In genomic region chr16:17803675-17804448, GRCm38 (mm10) we compare ENCODE assay signal across 9 mouse cellular contexts. TPM values are rescaled to one million over a fixed set of nuclear protein-coding genes. Genes with fewer than 3 reads are reported as not detected.
DNase-seq lines count a peak whose midpoint lies in the region; ATAC-seq lines count a peak whose summit lies in the region.
"Had no signal": no experiment of that assay in that cellular context is flagged by ENCODE, and none has a peak within 500 bp of the region (broad histone marks: within the 10 kb centered on the region; RNA-seq: fewer than 3 reads in every experiment).

No protein-coding gene starts in this region.

- peak overlapping the region; percentile 62 for H3K4me2 ChIP-seq in kidney, embryonic 16.5 days (replicated peaks; ENCODE audit: low read depth, low read length)
- peak overlapping the region; percentile 50 for H3K4me2 ChIP-seq in embryonic facial prominence, embryonic 12.5 days (replicated peaks)
- peak overlapping the region; percentile 46 for H3K4me2 ChIP-seq in intestine, embryonic 14.5 days (ENCODE audit: low read length)

- ATAC-seq in kidney, embryonic 16.5 days (ENCODE audit: low FRiP score, low TSS enrichment): no peak
- no peak for ATAC-seq in embryonic facial prominence, embryonic 12.5 days (ENCODE audit: insufficient number of reproducible peaks, insufficient read depth, low FRiP score, low TSS enrichment)
- no peak for ATAC-seq in intestine, embryonic 14.5 days (replicated peaks; ENCODE audit: low FRiP score, low TSS enrichment, low read depth)

- no peak overlapping the region for H3K27ac ChIP-seq in kidney, embryonic 16.5 days (ENCODE audit: low read length)
- no peak overlapping the region for H3K27ac ChIP-seq in embryonic facial prominence, embryonic 12.5 days
- H3K27ac ChIP-seq in intestine, embryonic 14.5 days (ENCODE audit: low read depth): no peak overlapping the region

- WGBS in kidney, embryonic 16.5 days: 29% methylated on average over 33 of the region's 33 CpGs
- 15% methylated on average over 33 of the region's 33 CpGs for WGBS in embryonic facial prominence, embryonic 12.5 days
- 43% methylated on average over 33 of the region's 33 CpGs for WGBS in intestine, embryonic 14.5 days

- no peak for DNase-seq in kidney, adult 18-20 months
- DNase-seq in intestine, embryonic 14.5 days (ENCODE audit: low spot score): peak; percentile 75
- DNase-seq in neural tube, embryonic 10.5 days (ENCODE audit: extremely low spot score, low spot score): peak; percentile 54
- no peak for DNase-seq in spleen, postnatal 10 days (ENCODE audit: low spot score in 2 of 2)
- DNase-seq in natural killer cell, adult 2 months (ENCODE audit: low spot score in 2 of 2): no peak
- DNase-seq in right cerebral cortex, postnatal 36 days (ENCODE audit: low spot score in 2 of 2): no peak

- peaks cover 72% of the 10 kb centered on the region for H3K4me1 ChIP-seq in kidney, embryonic 16.5 days (ENCODE audit: insufficient read depth, low read length)
- peaks cover 97% of the 10 kb centered on the region for H3K4me1 ChIP-seq in embryonic facial prominence, embryonic 12.5 days
- H3K4me1 ChIP-seq in intestine, embryonic 14.5 days (replicated peaks; ENCODE audit: control insufficient read depth, insufficient read depth, low read length): peaks cover 72% of the 10 kb centered on the region

- peaks cover 73% of the 10 kb centered on the region for H3K27me3 ChIP-seq in kidney, embryonic 16.5 days (ENCODE audit: insufficient read depth, low read length)
- H3K27me3 ChIP-seq in embryonic facial prominence, embryonic 12.5 days: peaks cover 59% of the 10 kb centered on the region
- peaks cover 63% of the 10 kb centered on the region for H3K27me3 ChIP-seq in intestine, embryonic 14.5 days (replicated peaks; ENCODE audit: control insufficient read depth, insufficient read depth, low read length)
- H3K27me3 ChIP-seq: Patski had no signal

- H3K9ac ChIP-seq in kidney, embryonic 16.5 days (replicated peaks; ENCODE audit: low read length): peak overlapping the region; percentile 27; the same call in 1 of the 2 replicates
- H3K9ac ChIP-seq in embryonic facial prominence, embryonic 12.5 days: peak overlapping the region; percentile 42; the same call in 1 of the 2 replicates
- H3K9ac ChIP-seq in intestine, embryonic 14.5 days (ENCODE audit: low read length): no peak overlapping the region

- peak overlapping the region; percentile 44 for H3K4me3 ChIP-seq in kidney, embryonic 16.5 days (ENCODE audit: low read length)
- peak overlapping the region; percentile 29 for H3K4me3 ChIP-seq in embryonic facial prominence, embryonic 12.5 days
- peak overlapping the region; percentile 20 for H3K4me3 ChIP-seq in intestine, embryonic 14.5 days (ENCODE audit: low read depth, low read length)

- H3K9me3 ChIP-seq in kidney, embryonic 16.5 days (ENCODE audit: low read length): no peaks in the 10 kb centered on the region
- H3K9me3 ChIP-seq in embryonic facial prominence, embryonic 12.5 days: no peaks in the 10 kb centered on the region
- H3K9me3 ChIP-seq in intestine, embryonic 14.5 days (ENCODE audit: control insufficient read depth, low read length): no peaks in the 10 kb centered on the region

- H3K36me3 ChIP-seq in kidney, embryonic 16.5 days (ENCODE audit: insufficient read depth, low read length): 0 out of 2 replicates have a peak, but pooled peaks cover 5% of the 10 kb centered on the region
- H3K36me3 ChIP-seq in embryonic facial prominence, embryonic 12.5 days: peaks cover 18% of the 10 kb centered on the region
- H3K36me3 ChIP-seq in intestine, embryonic 14.5 days (ENCODE audit: control insufficient read depth, insufficient read depth, low read length): peaks cover 14% of the 10 kb centered on the region; the same call in 1 of the 2 replicates

RNA-seq across cellular contexts. Expression of gene Scarf2, which starts 6.8 kb away (rescaled TPM):
- 8.1 and 8.9 TPM in 2 replicates for polyA plus RNA-seq in kidney, embryonic 16.5 days (2015; fragmentation: Nextera tagmentation; extraction: Ambion mirVana)
- 47.6 and 49.8 TPM in 2 replicates for polyA plus RNA-seq in embryonic facial prominence, embryonic 12.5 days (2016; fragmentation: Nextera tagmentation; extraction: Ambion mirVana)
- 16.2 and 18.2 TPM in 2 replicates for polyA plus RNA-seq in intestine, embryonic 14.5 days (2014; fragmentation: Nextera tagmentation; extraction: Ambion mirVana)

RNA-seq across cellular contexts. Expression of gene B830017H08Rik, which starts 29.1 kb away (rescaled TPM):
- polyA plus RNA-seq in kidney, embryonic 16.5 days (2015; fragmentation: Nextera tagmentation; extraction: Ambion mirVana): 0.09 TPM in 1 of 2 replicates, not detected in the other
- polyA plus RNA-seq in embryonic facial prominence, embryonic 12.5 days (2016; fragmentation: Nextera tagmentation; extraction: Ambion mirVana): 0.47 and 0.70 TPM in 2 replicates
- polyA plus RNA-seq in intestine, embryonic 14.5 days (2014; fragmentation: Nextera tagmentation; extraction: Ambion mirVana): 0.13 TPM in 1 of 2 replicates, not detected in the other

RNA-seq across cellular contexts. Expression of gene Car15, which starts 34.3 kb away (rescaled TPM):
- polyA plus RNA-seq in kidney, embryonic 16.5 days (2015; fragmentation: Nextera tagmentation; extraction: Ambion mirVana): 35.7 and 48.6 TPM in 2 replicates
- polyA plus RNA-seq in embryonic facial prominence, embryonic 12.5 days (2016; fragmentation: Nextera tagmentation; extraction: Ambion mirVana): 2.6 and 3.3 TPM in 2 replicates
- 2.4 and 2.7 TPM in 2 replicates for polyA plus RNA-seq in intestine, embryonic 14.5 days (2014; fragmentation: Nextera tagmentation; extraction: Ambion mirVana)

RNA-seq across cellular contexts. Expression of gene Klhl22, which starts 44.4 kb away (rescaled TPM):
- 69.8 and 72.0 TPM in 2 replicates for polyA plus RNA-seq in kidney, embryonic 16.5 days (2015; fragmentation: Nextera tagmentation; extraction: Ambion mirVana)
- 92.6 and 94.5 TPM in 2 replicates for polyA plus RNA-seq in embryonic facial prominence, embryonic 12.5 days (2016; fragmentation: Nextera tagmentation; extraction: Ambion mirVana)
- 66.5 and 70.8 TPM in 2 replicates for polyA plus RNA-seq in intestine, embryonic 14.5 days (2014; fragmentation: Nextera tagmentation; extraction: Ambion mirVana)

Comparison
In these comparisons a context has a peak if more than half of its experiments do, and no peak if none do; other contexts are left out.
1. DNase-seq: peak in intestine, embryonic 14.5 days (single experiment) and neural tube, embryonic 10.5 days (single experiment); none in kidney, adult 18-20 months (single experiment), spleen, postnatal 10 days (0 of 2), natural killer cell, adult 2 months (0 of 2) and right cerebral cortex, postnatal 36 days (0 of 2).
2. Peak in every context shown above with its lines, with median percentiles within 50 percentile points of each other: H3K4me2 ChIP-seq and H3K4me3 ChIP-seq.